ENCODE assay signal across 9 mouse cellular contexts in genomic region chr15:101176284-101176680, GRCm38 (mm10). TPM values are rescaled to one million over a fixed set of nuclear protein-coding genes. Genes with fewer than 3 reads are reported as not detected.
DNase-seq lines count a peak whose midpoint lies in the region; ATAC-seq lines count a peak whose summit lies in the region.
"Had no signal": no experiment of that assay in that cellular context is flagged by ENCODE, and none has a peak within 500 bp of the region (broad histone marks: within the 10 kb centered on the region; RNA-seq: fewer than 3 reads in every experiment).

No protein-coding gene starts in this region.

- H3K4me3 ChIP-seq in heart, embryonic 10.5 days, result peak overlapping the region; percentile 97
- peak overlapping the region; percentile 92 for H3K4me3 ChIP-seq in embryonic facial prominence, embryonic 10.5 days
- H3K4me3 ChIP-seq in hindbrain, embryonic 14.5 days (replicated peaks; ENCODE audit: low read length), result peak overlapping the region; percentile 75
- H3K4me3 ChIP-seq in midbrain, embryonic 11.5 days (ENCODE audit: low read depth, low read length), result no peak overlapping the region; the same call in 1 of the 2 replicates

- no peaks in the 10 kb centered on the region for H3K36me3 ChIP-seq in heart, embryonic 10.5 days
- H3K36me3 ChIP-seq in embryonic facial prominence, embryonic 10.5 days (replicated peaks), result no peaks in the 10 kb centered on the region
- H3K36me3 ChIP-seq in hindbrain, embryonic 14.5 days (replicated peaks; ENCODE audit: control insufficient read depth, insufficient read depth), result no peaks in the 10 kb centered on the region
- no peaks in the 10 kb centered on the region for H3K36me3 ChIP-seq in midbrain, embryonic 11.5 days (ENCODE audit: control insufficient read depth, insufficient read depth, low read length)

- H3K9ac ChIP-seq in hindbrain, embryonic 14.5 days, result peak overlapping the region; percentile 94
- H3K9ac ChIP-seq in midbrain, embryonic 11.5 days (ENCODE audit: low read length), result peak overlapping the region; percentile 95; the same call in 1 of the 2 replicates

- WGBS in heart, embryonic 10.5 days, result 43% methylated on average over 3 of the region's 3 CpGs
- 56% methylated on average over 3 of the region's 3 CpGs for WGBS in embryonic facial prominence, embryonic 10.5 days
- 53% methylated on average over 3 of the region's 3 CpGs for WGBS in hindbrain, embryonic 14.5 days
- 66% methylated on average over 3 of the region's 3 CpGs for WGBS in midbrain, embryonic 11.5 days

- no peak for DNase-seq in heart, embryonic 10.5 days (ENCODE audit: low spot score)
- no peak for DNase-seq in heart, postnatal 4 days
- DNase-seq in embryonic facial prominence, embryonic 10.5 days (ENCODE audit: low spot score), result no peak
- DNase-seq in hindbrain, embryonic 14.5 days (ENCODE audit: low spot score), result no peak
- DNase-seq in midbrain, embryonic 11.5 days (ENCODE audit: low spot score, missing footprints), result peak; percentile 78
- DNase-seq in adrenal gland, adult 8-10 months, result no peak
- DNase-seq in cerebellum, adult 11-12 months, result no peak
- no peak for DNase-seq in adrenal gland, postnatal 25 days
- DNase-seq: layer of hippocampus, postnatal 36 days had no signal

- peaks cover 69% of the 10 kb centered on the region for H3K4me1 ChIP-seq in heart, embryonic 10.5 days
- H3K4me1 ChIP-seq in embryonic facial prominence, embryonic 10.5 days, result peaks cover 64% of the 10 kb centered on the region
- H3K4me1 ChIP-seq in hindbrain, embryonic 14.5 days (replicated peaks; ENCODE audit: control insufficient read depth, insufficient read depth, low read length), result peaks cover 47% of the 10 kb centered on the region
- peaks cover 43% of the 10 kb centered on the region for H3K4me1 ChIP-seq in midbrain, embryonic 11.5 days (ENCODE audit: control insufficient read depth, insufficient read depth, low read length)

- H3K27me3 ChIP-seq in heart, embryonic 10.5 days (ENCODE audit: insufficient read depth, poor library complexity, severe bottlenecking), result peaks cover 14% of the 10 kb centered on the region; the same call in 1 of the 2 replicates
- peaks cover 14% of the 10 kb centered on the region for H3K27me3 ChIP-seq in embryonic facial prominence, embryonic 10.5 days (replicated peaks; ENCODE audit: low read depth, poor library complexity, severe bottlenecking)
- 0 out of 2 replicates have a peak, but pooled peaks cover 6% of the 10 kb centered on the region for H3K27me3 ChIP-seq in hindbrain, embryonic 14.5 days (ENCODE audit: control insufficient read depth, insufficient read depth, low read length)
- peaks cover 6% of the 10 kb centered on the region for H3K27me3 ChIP-seq in midbrain, embryonic 11.5 days (ENCODE audit: control insufficient read depth, insufficient read depth, low read length)

- ATAC-seq in hindbrain, embryonic 14.5 days (ENCODE audit: low FRiP score), result no peak
- no peak for ATAC-seq in midbrain, embryonic 11.5 days (ENCODE audit: low FRiP score)

- H3K9me3 ChIP-seq in heart, embryonic 10.5 days, result no peaks in the 10 kb centered on the region
- no peaks in the 10 kb centered on the region for H3K9me3 ChIP-seq in embryonic facial prominence, embryonic 10.5 days
- H3K9me3 ChIP-seq in hindbrain, embryonic 14.5 days (ENCODE audit: control insufficient read depth, low read length), result no peaks in the 10 kb centered on the region
- no peaks in the 10 kb centered on the region for H3K9me3 ChIP-seq in midbrain, embryonic 11.5 days (ENCODE audit: control insufficient read depth, low read length)

- peak overlapping the region; percentile 88 for H3K4me2 ChIP-seq in hindbrain, embryonic 14.5 days (replicated peaks)
- peak overlapping the region; percentile 90 for H3K4me2 ChIP-seq in midbrain, embryonic 11.5 days

- peak overlapping the region; percentile 98; the same call in 1 of the 2 replicates for H3K27ac ChIP-seq in heart, embryonic 10.5 days
- no peak overlapping the region for H3K27ac ChIP-seq in embryonic facial prominence, embryonic 10.5 days (replicated peaks)
- no peak overlapping the region; the same call in 1 of the 2 replicates for H3K27ac ChIP-seq in hindbrain, embryonic 14.5 days
- no peak overlapping the region for H3K27ac ChIP-seq in midbrain, embryonic 11.5 days (ENCODE audit: low read depth, low read length)

RNA-seq across cellular contexts. Expression of gene Acvr1b, which starts 2.4 kb away (rescaled TPM):
- polyA plus RNA-seq in heart, embryonic 10.5 days (2016; fragmentation: Nextera tagmentation; extraction: Ambion mirVana), result 5.4 and 5.6 TPM in 2 replicates
- total RNA-seq in heart, postnatal 4 days (2021), result 10 to 100 TPM; 20.8 to 21.4 TPM
- 5.5 and 6.2 TPM in 2 replicates for polyA plus RNA-seq in embryonic facial prominence, embryonic 10.5 days (2016; fragmentation: Nextera tagmentation; extraction: Ambion mirVana)
- 30.0 and 35.7 TPM in 2 replicates for polyA plus RNA-seq in hindbrain, embryonic 14.5 days (2014; fragmentation: Nextera tagmentation; extraction: Ambion mirVana)
- polyA plus RNA-seq in midbrain, embryonic 11.5 days (2014; fragmentation: Nextera tagmentation; extraction: Ambion mirVana), result 14.7 and 15.2 TPM in 2 replicates
- 10 to 100 TPM in 3 of 4 experiments, 1 to 10 TPM in 1; 8.6 to 15.4 (median 12.1) TPM for total RNA-seq in adrenal gland, adult 8-10 months (2022)
- 9.0 and 11.2 TPM in 2 replicates for total RNA-seq in adrenal gland, postnatal 25 days (2021)

RNA-seq across cellular contexts. Expression of gene Grasp, which starts 47.7 kb away (rescaled TPM):
- 3.4 and 5.0 TPM in 2 replicates for polyA plus RNA-seq in heart, embryonic 10.5 days (2016; fragmentation: Nextera tagmentation; extraction: Ambion mirVana)
- total RNA-seq in heart, postnatal 4 days (2021), result 10 to 100 TPM; 13.9 to 15.1 TPM
- polyA plus RNA-seq in embryonic facial prominence, embryonic 10.5 days (2016; fragmentation: Nextera tagmentation; extraction: Ambion mirVana), result 5.3 and 6.7 TPM in 2 replicates
- polyA plus RNA-seq in hindbrain, embryonic 14.5 days (2014; fragmentation: Nextera tagmentation; extraction: Ambion mirVana), result 1.6 and 2.5 TPM in 2 replicates
- polyA plus RNA-seq in midbrain, embryonic 11.5 days (2014; fragmentation: Nextera tagmentation; extraction: Ambion mirVana), result 3.6 and 4.5 TPM in 2 replicates
- 10 to 100 TPM in 3 of 4 experiments, 1 to 10 TPM in 1; 8.8 to 19.6 (median 17.1) TPM for total RNA-seq in adrenal gland, adult 8-10 months (2022)
- total RNA-seq in adrenal gland, postnatal 25 days (2021), result 9.8 and 16.3 TPM in 2 replicates

RNA-seq across cellular contexts. Expression of gene Acvrl1, which starts 48.0 kb away (rescaled TPM):
- 2.7 and 5.2 TPM in 2 replicates for polyA plus RNA-seq in heart, embryonic 10.5 days (2016; fragmentation: Nextera tagmentation; extraction: Ambion mirVana)
- 10 to 100 TPM; 20.5 to 21.7 TPM for total RNA-seq in heart, postnatal 4 days (2021)
- 10.3 and 10.6 TPM in 2 replicates for polyA plus RNA-seq in embryonic facial prominence, embryonic 10.5 days (2016; fragmentation: Nextera tagmentation; extraction: Ambion mirVana)
- 5.7 and 6.2 TPM in 2 replicates for polyA plus RNA-seq in hindbrain, embryonic 14.5 days (2014; fragmentation: Nextera tagmentation; extraction: Ambion mirVana)
- 4.2 and 5.0 TPM in 2 replicates for polyA plus RNA-seq in midbrain, embryonic 11.5 days (2014; fragmentation: Nextera tagmentation; extraction: Ambion mirVana)
- total RNA-seq in adrenal gland, adult 8-10 months (2022), result 10 to 100 TPM; 14.5 to 24.7 (median 21.5) TPM
- 11.1 and 15.5 TPM in 2 replicates for total RNA-seq in adrenal gland, postnatal 25 days (2021)
